Mouse (Mus musculus) natural killer cell, adult 2 months (primary cell): ENCODE measurements around the gene Emid1.

Experiments
- DNase-seq, 2 experiments: peaks; one replicate each; pipeline ENCODE4 v3.0.0; 2022; ENCODE audit warnings: low spot score in 2 of 2

Emid1 gene

DNA sequence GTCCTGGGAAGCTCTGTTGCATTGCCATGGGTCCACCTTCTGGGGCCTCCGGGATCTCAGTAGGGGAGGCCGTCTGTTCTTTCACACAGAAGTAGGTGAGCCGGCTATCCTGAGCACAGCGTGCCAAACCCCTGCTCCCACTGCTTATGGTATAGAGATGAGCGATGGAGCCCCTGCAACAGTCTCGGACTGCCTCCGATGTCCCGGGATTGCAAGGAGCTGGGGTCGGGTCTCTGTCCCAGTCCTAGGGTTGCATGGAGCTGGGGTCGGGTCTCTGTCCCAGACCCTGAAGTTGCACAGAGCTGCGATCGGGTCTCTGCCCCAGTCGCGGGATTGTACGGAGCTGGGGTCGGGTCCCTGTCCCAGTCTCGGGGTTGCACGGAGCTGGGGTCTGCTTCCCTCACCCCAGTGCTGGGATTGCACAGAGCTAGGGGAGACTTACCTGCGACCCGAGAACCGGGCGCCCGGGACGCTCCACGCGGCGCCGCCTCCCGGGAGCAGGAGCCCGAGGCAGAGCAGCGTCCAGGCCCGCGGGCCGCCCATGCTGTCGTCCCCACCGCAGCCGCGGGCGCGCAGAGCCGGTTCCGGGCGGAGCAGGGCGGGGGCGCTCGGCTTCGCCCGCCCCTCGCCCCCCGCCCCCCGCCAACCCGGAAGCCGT, at the start of gene Emid1:
TSS of gene Emid1 (minus strand) at position 578 of the 658 bp plus-strand sequence.
- DNase-seq: no peak

GRCm38 (mm10) chr11:5199879-5200278, 47.8 kb upstream of the Emid1 start:
- DNase-seq: no peak

DNA sequence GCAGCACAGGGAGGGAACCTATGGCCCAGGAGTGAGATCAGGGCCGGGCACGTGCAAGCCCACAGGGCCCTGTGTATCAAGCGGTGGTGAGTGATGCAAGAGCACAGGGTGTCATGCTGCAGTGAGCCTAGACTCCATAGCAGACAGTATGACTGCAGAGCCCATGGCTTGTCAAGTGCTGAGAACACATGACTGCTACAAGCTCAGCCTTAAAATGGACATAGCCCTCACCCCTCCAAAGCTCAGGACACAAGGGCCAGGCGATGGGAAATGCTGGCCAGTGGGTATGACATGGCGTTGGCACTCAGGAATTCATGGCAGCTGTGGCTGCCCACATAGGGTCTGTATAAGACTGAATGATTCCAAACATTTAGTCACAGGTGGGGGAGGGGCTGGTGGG, 45.0 kb upstream of the Emid1 start:
- no peak for DNase-seq

DNA sequence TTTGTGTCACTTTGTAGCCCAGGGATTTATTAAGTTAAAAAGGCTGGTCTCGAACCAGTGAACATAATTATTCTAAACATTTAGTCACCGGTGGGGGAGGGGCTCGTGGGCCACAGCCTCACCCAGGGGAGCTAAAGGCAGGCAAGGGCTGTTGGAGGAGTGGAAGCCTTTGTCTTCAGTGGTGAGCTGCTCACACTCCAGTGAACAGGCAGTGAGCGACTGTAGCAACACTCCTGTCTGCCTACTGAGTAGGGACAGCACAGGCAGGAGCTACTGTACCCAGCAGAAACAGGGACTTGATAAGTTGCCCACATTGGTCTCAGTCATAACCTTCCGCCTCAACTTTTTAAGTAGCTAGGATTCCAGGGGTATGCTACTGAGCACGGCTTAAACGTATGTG, 44.5 kb upstream of the Emid1 start:
- DNase-seq: no peak

GRCm38 (mm10) chr11:5193576-5193881, 41.5 kb upstream of the Emid1 start:
- no peak for DNase-seq

GRCm38 (mm10) chr11:5192840-5193575, 41.0 kb upstream of the Emid1 start:
- DNase-seq: no peak

- no peak for DNase-seq
Observed at GRCm38 (mm10) chr11:5192084-5192516, 40.0 kb upstream of the Emid1 start.

DNA sequence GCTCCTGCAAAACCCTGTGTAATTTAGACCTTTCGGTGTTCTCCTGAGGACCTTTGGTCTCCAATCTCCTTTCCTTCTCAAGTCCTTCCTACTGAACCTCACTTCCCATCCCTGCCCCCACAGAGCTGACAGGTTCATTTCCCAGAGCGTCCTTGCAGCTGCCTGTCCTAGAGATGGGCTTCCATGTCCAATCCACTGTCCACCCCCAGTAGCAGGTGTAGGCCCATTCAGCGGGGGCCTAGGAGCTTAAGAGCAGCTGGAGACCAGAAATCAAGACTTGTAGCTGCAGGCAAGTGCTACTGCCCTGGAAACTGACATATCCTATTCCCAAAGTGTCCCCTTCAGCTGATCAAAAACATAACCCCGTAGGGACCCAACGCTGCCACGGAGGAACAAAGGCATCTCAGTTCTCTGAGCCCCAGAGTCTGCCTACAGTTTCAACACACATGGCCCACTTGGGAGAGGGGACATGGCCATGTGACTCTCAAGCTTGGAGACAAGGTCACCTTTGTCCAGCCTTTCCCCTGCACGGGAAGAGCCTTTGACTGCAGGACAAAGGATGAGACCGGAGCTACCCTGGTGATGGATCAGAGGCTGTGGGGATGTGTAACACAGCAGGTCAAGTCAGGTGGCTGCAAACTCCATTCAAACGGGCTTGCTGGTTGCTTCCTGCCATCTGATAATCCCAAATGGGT, 37.3 kb upstream of the Emid1 start:
- no peak for DNase-seq

DNA sequence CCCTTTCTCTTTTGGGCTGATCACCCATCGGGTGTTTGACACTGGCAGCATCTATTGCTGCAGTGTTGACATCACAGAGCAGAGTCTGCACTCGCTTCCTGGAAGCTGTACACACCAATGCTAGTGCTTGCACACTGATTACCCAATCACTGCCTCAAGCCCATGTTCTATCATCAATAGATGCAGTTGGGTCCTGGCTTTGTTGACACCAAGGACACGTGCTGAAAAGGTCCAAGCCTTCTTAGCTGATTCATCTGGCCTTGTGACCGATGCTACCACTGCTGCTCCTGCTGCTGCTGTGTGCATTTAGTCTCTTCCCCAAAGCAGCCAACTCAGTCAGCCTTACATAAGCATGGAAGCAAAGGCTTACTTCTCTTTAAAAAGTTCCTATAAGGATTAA, 36.1 kb upstream of the Emid1 start:
- DNase-seq: no peak

GRCm38 (mm10) chr11:5184832-5185231, 32.8 kb upstream of the Emid1 start:
- DNase-seq: no peak

DNA sequence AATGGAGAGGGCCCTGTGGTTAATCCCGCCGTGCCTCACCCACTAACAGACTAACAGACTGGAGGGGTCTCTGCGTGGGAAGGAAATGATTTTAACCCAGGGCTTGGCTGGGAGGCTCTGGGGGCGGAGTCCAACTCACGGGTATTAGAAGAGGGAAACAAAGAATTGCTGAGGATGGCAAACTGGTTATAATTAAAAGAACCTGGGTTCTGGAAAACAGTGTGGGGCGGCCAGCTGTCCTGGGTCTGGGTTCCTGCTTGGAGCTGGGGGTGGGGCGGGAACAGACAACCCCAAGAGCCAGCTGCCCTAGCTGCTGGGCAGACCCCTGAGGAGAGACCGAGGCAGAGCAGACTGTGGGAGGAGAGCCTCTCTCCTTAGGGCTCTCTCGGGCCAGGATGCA, 32.2 kb upstream of the Emid1 start:
- no peak for DNase-seq

DNA sequence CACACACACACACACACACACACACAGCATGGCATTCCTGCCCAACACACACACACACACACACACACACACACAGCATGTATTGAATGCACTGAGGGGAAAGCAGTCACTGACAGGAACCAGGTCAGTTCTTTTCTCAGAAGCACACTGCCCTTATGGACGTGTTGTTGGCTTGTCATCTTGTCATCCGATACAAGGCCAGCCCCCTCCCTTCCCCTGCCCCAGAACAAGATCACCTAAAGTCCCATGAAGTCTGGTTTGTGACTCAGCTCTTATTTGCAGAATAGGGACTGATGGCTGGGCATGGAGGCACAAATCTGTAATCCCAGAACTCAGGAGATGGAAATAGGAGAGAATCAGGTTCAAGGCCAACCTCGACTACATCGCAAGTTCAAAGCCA, 30.8 kb upstream of the Emid1 start:
- DNase-seq: no peak

DNA sequence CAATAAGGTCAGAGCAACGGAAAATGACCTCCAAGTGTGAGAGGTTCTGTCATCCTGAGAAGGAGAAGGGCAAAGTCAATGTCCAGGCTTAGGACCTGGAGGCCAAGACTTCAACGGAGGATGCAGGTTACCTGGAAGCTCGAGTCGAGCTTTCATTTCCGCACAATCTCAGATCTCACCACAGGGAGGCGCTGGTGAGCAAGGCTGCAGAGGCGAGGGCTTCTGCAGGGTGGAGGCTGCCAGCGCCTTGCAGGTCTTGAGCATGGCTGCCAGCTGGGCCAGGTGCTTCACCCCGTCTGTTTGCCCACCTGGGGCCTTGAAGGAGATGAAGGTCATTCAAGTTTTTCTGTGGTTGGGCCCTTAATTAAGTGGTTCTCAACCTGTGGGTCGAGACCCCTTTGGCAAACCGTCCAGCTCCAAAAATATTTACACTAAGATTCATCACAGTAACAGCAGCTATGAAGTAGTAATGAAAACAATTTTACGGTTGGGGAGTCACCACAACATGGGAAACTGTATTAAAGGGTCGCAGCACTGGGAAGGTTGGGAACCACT, 29.9 kb upstream of the Emid1 start:
- peak; percentile 85 to 89 for DNase-seq

- DNase-seq: no peak
Observed at GRCm38 (mm10) chr11:5179391-5179790, 27.3 kb upstream of the Emid1 start.

GRCm38 (mm10) chr11:5177171-5177570, 25.1 kb upstream of the Emid1 start:
- DNase-seq: peak; percentile 83 to 84

- DNase-seq: peak in 1 of 2 experiments; percentile 41
Observed at GRCm38 (mm10) chr11:5176685-5177084, 24.6 kb upstream of the Emid1 start.

- peak; percentile 17 to 19 for DNase-seq
Observed at GRCm38 (mm10) chr11:5175866-5176265, 23.8 kb upstream of the Emid1 start.

- peak; percentile 36 to 66 for DNase-seq
Observed at GRCm38 (mm10) chr11:5175141-5175540, 23.1 kb upstream of the Emid1 start.

DNA sequence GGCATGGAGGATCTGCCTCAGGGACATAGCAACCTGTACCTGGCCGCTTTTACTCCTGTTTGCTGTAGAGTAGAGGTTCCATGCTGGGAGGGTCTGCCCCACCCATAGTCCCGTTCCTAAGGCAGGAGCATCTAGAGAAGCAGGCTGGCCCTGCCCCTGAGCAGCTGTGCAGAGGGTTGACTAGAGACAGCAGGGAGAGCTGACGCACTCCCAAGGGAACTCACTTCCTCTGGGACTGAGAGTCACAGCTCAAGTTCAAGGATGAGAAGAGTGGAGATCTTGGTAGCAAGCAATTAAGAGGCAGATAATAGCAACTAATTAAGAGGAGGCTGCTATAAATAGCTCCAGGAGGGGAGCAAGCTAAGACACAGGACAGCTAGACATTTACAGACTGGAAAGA, 20.8 kb upstream of the Emid1 start:
- DNase-seq: no peak

GRCm38 (mm10) chr11:5167311-5167710, 15.3 kb upstream of the Emid1 start:
- no peak for DNase-seq

DNA sequence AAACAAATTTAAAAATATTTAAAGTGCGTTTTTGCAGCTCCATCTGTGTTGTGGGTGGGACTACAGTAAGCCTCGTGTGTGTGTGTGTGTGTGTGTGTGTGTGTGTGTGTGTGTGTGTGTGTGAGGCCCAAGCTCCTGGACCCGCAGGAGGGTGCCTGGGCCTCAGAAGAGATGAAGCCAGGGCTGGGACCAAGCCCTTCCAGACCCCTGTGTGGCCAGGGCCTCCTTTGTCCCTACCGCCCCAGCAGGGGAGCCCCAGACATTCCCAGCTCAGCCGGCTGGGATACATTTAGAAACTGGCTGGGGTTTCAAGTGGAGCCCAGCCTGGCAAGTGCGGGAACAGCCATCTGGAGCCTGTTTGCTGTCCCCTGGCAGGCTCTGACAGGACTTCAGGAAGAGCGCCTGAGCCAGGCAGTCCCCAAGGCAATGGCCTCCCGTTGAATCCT, 13.4 kb upstream of the Emid1 start:
- DNase-seq: no peak

- DNase-seq: no peak
Observed at GRCm38 (mm10) chr11:5164310-5164709, 12.3 kb upstream of the Emid1 start.

- DNase-seq: no peak
Observed at GRCm38 (mm10) chr11:5163421-5163820, 11.4 kb upstream of the Emid1 start.
